Mouse (Mus musculus): ENCODE measurements around the gene 2610021A01Rik. TPM values are rescaled to one million over a fixed set of nuclear protein-coding genes. Genes with fewer than 3 reads are reported as not detected.
"Not testable (repeated sequence)": the region's sequence is repeated elsewhere in the genome, so short reads cannot be mapped to it uniquely, and the experiment has no call there.

The 2610021A01Rik gene
- 10 to 100 TPM; 32.9 to 33.3 TPM for total RNA-seq (2021)

- intact Hi-C loops (cut with DNase I) = loop anchor here (2.0 to 5.0 kb wide), 2 partner anchors 34 to 207 kb away; partner anchors contain the start of genes AI987944 and Zfp788
- peak; percentile 94 to 97 for DNase-seq (ENCODE audit: low spot score in 2 of 2)
Observed at GRCm38 (mm10) chr7:41599034-41599813, at the start of gene 2610021A01Rik. TSS of gene 2610021A01Rik (plus strand) at chr7:41599230.

- intact Hi-C loops (cut with DNase I) = no loop called here
- no peak for DNase-seq (ENCODE audit: low spot score in 2 of 2)
Observed at GRCm38 (mm10) chr7:41560681-41561080, 38.3 kb upstream of the 2610021A01Rik start.

DNA sequence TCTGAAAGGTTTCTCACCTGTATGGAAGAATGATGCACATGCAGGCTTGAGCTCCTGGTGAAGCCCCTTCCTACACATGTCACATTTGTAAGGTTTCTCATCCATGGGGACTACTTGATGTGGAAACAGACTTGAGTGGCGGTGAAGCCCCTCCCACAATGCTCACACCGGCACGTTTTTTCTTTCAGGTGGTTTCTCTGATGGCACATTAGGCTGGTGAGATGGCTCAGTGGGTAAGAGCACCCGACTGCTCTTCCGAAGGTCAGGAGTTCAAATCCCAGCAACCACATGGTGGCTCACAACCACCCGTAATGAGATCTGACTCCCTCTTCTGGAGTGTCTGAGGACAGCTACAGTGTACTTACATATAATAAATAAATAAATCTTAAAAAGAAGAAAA is 25.5 kb upstream of the 2610021A01Rik start, which contains the start of gene Gm6871:
Gm6871 (minus strand) TSS at position 101 of the 400 bp plus-strand sequence.
- not testable (repeated sequence) for DNase-seq (ENCODE audit: low spot score in 2 of 2)

GRCm38 (mm10) chr7:41577956-41578355 is 21.1 kb upstream of the 2610021A01Rik start:
- no peak for DNase-seq (ENCODE audit: low spot score in 2 of 2)
- intact Hi-C loops (cut with DNase I) = no loop called here

More for the DNA sequence above, 25.5 kb upstream of the 2610021A01Rik start, which contains the start of gene Gm6871:
- intact Hi-C loops (cut with DNase I) = not testable (repeated sequence)

GRCm38 (mm10) chr7:41582028-41582427 is 17.0 kb upstream of the 2610021A01Rik start:
- no peak for DNase-seq (ENCODE audit: low spot score in 2 of 2)
- intact Hi-C loops (cut with DNase I) = no loop called here

GRCm38 (mm10) chr7:41587831-41588230 is 11.2 kb upstream of the 2610021A01Rik start:
- intact Hi-C loops (cut with DNase I); DNase-seq (ENCODE audit: low spot score in 2 of 2): not testable (repeated sequence)

DNA sequence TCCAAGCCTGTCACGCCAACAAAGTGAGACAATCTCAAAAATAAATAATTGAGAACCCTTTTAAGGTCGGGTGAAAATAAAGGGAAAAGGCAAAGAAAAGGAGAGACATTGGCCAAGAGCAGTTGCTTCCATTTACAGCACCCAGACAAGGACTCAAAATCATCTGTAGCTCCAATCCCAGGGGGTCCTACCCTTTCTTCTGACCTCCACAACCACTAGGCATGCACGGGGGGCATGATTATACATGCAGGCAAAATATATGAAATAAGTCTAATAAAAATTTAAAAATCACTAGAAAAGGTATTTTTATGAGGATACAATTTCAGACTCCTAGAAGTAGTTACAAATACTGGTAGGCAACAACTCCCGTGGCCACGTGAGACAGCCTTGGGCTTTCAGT is 415 bp upstream of the 2610021A01Rik start:
- DNase-seq (ENCODE audit: low spot score in 2 of 2) = no peak
- intact Hi-C loops (cut with DNase I) = loop anchor here (2.0 to 5.0 kb wide), 2 partner anchors 34 to 206 kb away; partner anchors contain the start of genes AI987944 and Zfp788

DNA sequence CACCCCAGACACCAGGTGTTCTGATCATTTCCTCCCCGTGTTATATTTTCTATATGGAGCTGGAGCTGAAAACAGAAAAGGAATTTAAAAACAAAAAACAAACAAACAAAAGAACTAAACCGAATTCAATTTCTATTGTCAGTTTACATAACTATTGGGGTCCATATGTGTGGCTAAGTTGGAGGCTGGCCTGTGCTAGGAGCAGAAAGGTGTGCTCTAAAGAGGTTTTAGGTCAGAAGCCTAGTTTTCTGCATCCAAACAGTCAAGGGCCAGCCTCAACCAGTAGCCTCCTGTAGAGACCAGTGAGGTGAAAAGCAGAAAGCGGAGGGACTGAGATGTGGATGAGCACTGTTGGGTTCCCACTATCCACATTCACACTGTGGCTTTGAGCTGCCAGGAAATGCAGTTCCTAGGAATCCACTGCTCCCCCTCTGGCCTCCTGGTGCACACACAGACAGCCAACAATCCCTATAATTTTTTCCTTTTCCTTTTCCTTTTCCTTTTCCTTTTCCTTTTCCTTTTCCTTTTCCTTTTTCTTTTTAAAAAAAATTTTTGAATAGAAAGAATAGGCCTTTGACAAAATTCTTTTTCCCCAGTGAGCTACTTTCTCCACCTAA is 1.0 kb downstream of the 2610021A01Rik start:
- intact Hi-C loops (cut with DNase I) = loop anchor here (2.0 to 5.0 kb wide), 2 partner anchors 33 to 208 kb away; partner anchors contain the start of genes AI987944 and Zfp788
- DNase-seq (ENCODE audit: low spot score in 2 of 2) = peak in 1 of 2 experiments; percentile 11

- intact Hi-C loops (cut with DNase I) = no loop called here
- DNase-seq (ENCODE audit: low spot score in 2 of 2) = no peak
Observed at GRCm38 (mm10) chr7:41611654-41612053, 12.6 kb downstream of the 2610021A01Rik start.

- intact Hi-C loops (cut with DNase I); DNase-seq (ENCODE audit: low spot score in 2 of 2): not testable (repeated sequence)
Observed at GRCm38 (mm10) chr7:41616241-41616640, 17.2 kb downstream of the 2610021A01Rik start.

DNA sequence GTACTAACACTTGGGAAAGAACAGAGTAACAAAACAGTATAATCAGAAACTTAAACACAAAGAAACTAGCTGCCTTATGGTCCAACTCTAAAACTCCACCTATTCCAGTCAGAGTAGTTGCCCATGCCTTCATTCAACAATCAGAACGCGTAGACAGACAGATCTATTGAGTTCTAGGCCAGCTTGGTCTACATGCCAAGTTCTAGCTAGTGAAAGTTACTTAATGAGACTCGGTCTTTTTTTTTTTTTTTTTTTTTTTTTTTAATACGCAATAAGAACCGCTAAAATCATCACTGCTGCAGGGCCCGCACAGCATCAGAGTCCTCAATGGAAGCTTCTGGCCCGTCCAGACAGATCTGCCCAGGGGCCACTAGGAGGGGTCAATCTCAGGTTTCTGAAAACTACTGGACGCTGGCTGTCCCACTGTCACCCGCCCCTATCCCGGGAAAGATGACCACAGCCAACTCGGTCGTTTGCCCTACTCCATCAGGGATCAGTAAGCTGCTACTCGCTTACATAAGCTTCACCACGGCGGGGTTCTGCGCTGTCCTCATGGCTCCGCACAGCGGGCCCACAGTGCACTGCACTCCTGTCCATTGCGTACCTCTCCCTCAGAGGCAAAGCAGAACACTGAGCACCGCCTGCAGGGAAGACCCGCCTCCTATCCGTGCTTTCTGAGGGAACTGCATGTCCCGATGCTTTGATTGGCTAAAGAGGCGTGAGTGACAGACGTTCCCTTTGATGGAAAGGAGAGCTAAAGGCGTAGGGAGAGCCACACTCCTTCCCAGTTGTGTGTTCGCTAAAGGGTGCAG is 33.6 kb downstream of the 2610021A01Rik start, which contains the start of gene Zfp788:
Zfp788 (plus strand) TSS at position 795 of the 812 bp plus-strand sequence.
- intact Hi-C loops (cut with DNase I) = loop anchor here (2.0 to 10.0 kb wide), 3 partner anchors 34 to 238 kb away; partner anchors contain the start of genes 2610021A01Rik, AI987944, AW146154 and Gm20449
- peak; percentile 94 to 99 for DNase-seq (ENCODE audit: low spot score in 2 of 2)

DNA sequence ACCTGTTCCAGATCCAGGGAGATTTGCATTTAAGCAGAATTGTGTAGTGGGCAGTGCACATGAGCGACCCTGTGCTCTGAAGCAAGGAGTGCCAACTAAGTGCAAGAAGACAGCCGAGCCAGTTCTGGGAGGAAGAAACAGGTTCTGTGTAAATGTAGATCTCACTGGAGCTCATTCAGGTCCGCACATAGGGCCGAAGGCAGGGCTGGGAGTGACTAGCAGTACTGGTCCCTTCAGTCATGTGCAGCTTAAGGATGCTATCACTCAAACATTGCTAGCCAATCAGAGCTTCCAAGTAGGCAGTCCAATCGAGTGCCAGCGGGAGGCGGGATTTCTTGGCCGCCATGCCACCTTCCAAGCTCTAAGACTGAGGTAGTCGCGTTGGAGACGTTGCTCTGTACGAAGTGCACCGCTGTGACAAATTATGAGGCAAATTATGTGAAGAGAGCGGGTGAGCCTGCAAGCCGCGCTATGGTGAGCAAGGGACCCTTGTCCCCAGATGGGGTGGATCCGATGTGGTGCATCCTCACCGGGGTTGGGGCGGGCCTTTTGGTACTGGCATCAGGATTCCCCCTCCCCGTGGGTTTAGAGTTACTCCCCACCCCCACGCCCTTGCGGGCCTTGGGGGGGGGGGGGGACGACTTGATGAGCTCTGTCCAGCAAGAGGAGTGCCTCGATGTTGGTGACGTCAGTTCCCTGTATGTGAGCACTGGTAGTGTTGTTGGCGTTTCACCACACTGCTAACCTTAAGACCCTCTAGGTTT is 34.4 kb downstream of the 2610021A01Rik start:
- intact Hi-C loops (cut with DNase I) = loop anchor here (2.0 to 10.0 kb wide), 3 partner anchors 35 to 239 kb away; partner anchors contain the start of genes 2610021A01Rik, AI987944, AW146154 and Gm20449

DNA sequence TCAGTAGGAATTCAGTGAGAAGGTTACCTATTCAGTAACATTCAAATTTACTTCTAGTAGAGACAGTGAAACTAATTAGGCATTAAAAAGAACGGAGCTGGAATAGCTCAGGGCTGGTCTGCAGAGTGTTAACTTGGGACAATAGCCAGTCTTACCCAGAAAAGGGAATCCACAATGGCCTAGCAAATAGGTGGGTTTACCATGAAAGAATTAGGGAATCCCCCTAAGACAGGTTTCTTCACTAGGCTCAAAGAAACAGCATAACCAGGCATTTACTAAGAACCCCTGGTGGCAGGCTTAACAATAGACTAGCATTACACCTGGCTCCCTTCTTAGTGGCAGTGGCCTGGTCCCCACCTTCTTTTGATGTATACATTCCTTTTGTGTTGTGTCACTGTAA is 75.3 kb downstream of the 2610021A01Rik start:
- intact Hi-C loops (cut with DNase I); DNase-seq (ENCODE audit: low spot score in 2 of 2): not testable (repeated sequence)

More for the DNA sequence above, 34.4 kb downstream of the 2610021A01Rik start:
- DNase-seq (ENCODE audit: low spot score in 2 of 2) = peak; percentile 95 to 98

Other genes with a start within 250 kb of the 2610021A01Rik start
- 10 to 100 TPM in 1 of 2 experiments, 1 to 10 TPM in 1; 8.7 to 11.6 TPM for gene AI987944, start 205.9 kb upstream of the 2610021A01Rik start, total RNA-seq (2021)
- gene Vmn2r57, start 150.5 kb upstream of the 2610021A01Rik start, total RNA-seq (2021) = under 1 TPM; 0.34 to 0.41 TPM
- under 1 TPM; 0.18 to 0.27 TPM for gene Gm20449, start 99.8 kb upstream of the 2610021A01Rik start, total RNA-seq (2021)
- 1 to 10 TPM; 8.3 TPM for gene AW146154, start 99.3 kb upstream of the 2610021A01Rik start, total RNA-seq (2021)
- gene Gm6871, start 25.6 kb upstream of the 2610021A01Rik start, total RNA-seq (2021) = not detected
- gene Zfp788, start 34.0 kb downstream of the 2610021A01Rik start, total RNA-seq (2021) = 10 to 100 TPM; 36.4 to 38.1 TPM